Mouse (Mus musculus) Patski (cell line): Measurements from ENCODE around the gene March2. TPM values are rescaled to one million over a fixed set of nuclear protein-coding genes. Genes with fewer than 3 reads are reported as not detected.
A peak's percentile ranks its signal among the peaks of the same experiment; 100 is the strongest.
"Not testable (repeated sequence)": the region's sequence is repeated elsewhere in the genome, so short reads cannot be mapped to it uniquely, and the experiment has no call there.

Experiments
- ATAC-seq: fragments of 100-300 bp; one replicate; pipeline ENCODE4 v1.8.0; 2021
- CTCF ChIA-PET: fragments of 350-600 bp; sonication (Branson Sonifier 250); formaldehyde crosslinking; loops from one replicate; lab custom pipeline; 2022; ENCODE audit warnings: inconsistent platforms; lab: Charles Lee
- POLR2A ChIA-PET: fragments of 350-600 bp; sonication (Branson Sonifier 250); formaldehyde crosslinking; loops from one replicate; lab custom pipeline; 2022; ENCODE audit warnings: antibody characterized with exemption, inconsistent platforms; lab: Charles Lee
- DNase-seq: peaks from one replicate; pipeline ENCODE4 v3.0.0-alpha.2; 2011; ENCODE audit warnings: low read depth, low spot score
- H3K27me3 ChIP-seq: fragments of 371-371 bp; one replicate; pipeline ENCODE4 v1.5.1; 2021
- CTCF ChIP-seq: fragments of 100-300 bp; IDR thresholded peaks from one replicate; pipeline ENCODE4 v1.5.1; 2021
- in situ Hi-C: fragments of 300-500 bp; cut with MboI; formaldehyde crosslinking; loops from 3 replicates; pipeline ENCODE4 v1.11.1; 2018; ENCODE audit warnings: low pct_unique_long_range_greater_than_20kb, mixed read lengths
- polyA plus RNA-seq: library from polyadenylated mRNA; unstranded; gene quantifications from one replicate; pipeline ENCODE4 v1.2.3, GENCODE M21; 2021

March2 gene
- polyA plus RNA-seq, 1 experiment from 2014 or later = 77.2 TPM

- H3K27me3 ChIP-seq = no peaks in the 10 kb centered on the region
- CTCF ChIA-PET = no interaction called here
- DNase-seq = no peak
- no peak for TF ChIP-seq CTCF
- in situ Hi-C loops = no loop called here
- POLR2A ChIA-PET = interaction anchor here (0.6 kb wide), 1 partner anchor 14 kb away, joined by 3 read pairs; no protein-coding TSS in a partner anchor
- ATAC-seq = no peak
Measured at GRCm38 (mm10) chr17:33751181-33751580, 32.7 kb upstream of the March2 start.

DNA sequence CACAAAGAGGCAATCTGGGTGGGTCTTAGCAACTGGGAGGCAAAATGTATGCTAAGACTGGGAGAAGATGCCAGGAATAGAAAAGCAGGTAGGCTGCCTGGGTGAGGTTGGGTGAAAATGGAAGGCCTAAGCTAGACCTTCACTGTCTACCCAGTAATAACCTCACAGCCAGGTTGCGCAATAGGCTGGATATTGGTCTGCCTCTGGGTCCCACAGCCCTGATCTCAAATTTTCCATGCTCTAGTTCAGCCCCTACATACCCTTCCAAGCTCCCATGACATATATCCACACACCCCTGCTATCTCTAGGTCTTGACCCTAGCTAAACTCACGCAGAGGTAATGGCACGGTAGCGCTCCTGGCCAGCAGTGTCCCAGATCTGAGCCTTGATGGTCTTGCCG is 31.0 kb upstream of the March2 start:
- no peaks in the 10 kb centered on the region for H3K27me3 ChIP-seq
- no peak for DNase-seq
- POLR2A ChIA-PET = interaction anchor here (1.1 kb wide), 1 partner anchor 53 kb away, joined by 3 read pairs; no protein-coding TSS in a partner anchor
- no peak for TF ChIP-seq CTCF
- CTCF ChIA-PET = no interaction called here
- in situ Hi-C loops = loop anchor here (5.0 kb wide), 1 partner anchor 33 kb away; the partner anchor contains the start of gene Angptl4
- no peak for ATAC-seq

DNA sequence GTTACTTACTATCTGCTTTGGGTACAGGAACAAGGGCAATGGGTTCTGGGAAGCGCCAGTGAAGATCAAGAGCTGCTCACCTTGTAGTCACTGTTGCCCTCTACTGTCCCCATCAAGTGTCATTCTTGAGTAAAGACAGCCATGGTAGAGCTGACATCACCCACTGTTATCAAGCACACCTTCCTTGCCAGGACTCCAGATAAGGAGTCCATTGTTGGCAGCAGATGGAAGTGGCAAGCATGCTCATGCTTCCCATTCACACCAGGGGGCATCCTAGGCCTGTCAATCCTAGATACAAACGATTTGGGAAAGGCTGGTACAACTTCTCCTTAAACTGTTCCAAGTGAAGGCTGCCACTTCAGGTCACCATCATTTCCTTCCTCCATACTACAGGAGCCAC is 27.5 kb upstream of the March2 start:
- no peaks in the 10 kb centered on the region for H3K27me3 ChIP-seq
- peak; percentile 85 for TF ChIP-seq CTCF
- CTCF ChIA-PET = interaction anchor here (0.9 to 3.1 kb wide), 5 partner anchors 15 to 53 kb away, joined by 3 to 8 read pairs (median 4); no protein-coding TSS in a partner anchor
- in situ Hi-C loops = loop anchor here (5.0 kb wide), 1 partner anchor 36 kb away; the partner anchor contains the start of gene Angptl4
- no peak for DNase-seq
- POLR2A ChIA-PET = no interaction called here
- no peak for ATAC-seq

- in situ Hi-C loops = loop anchor here (5.0 kb wide), 1 partner anchor 37 kb away; the partner anchor contains the start of gene Angptl4
- no peaks in the 10 kb centered on the region for H3K27me3 ChIP-seq
- DNase-seq (no peak), ATAC-seq (no peak)
- no peak for TF ChIP-seq CTCF
- ChIA-PET CTCF (interaction anchor here (1.3 to 3.1 kb wide), 4 partner anchors 14 to 72 kb away, joined by 3 to 8 read pairs (median 6); no protein-coding TSS in a partner anchor), POLR2A (no interaction called here)
Measured at GRCm38 (mm10) chr17:33744686-33745384, 26.4 kb upstream of the March2 start.

DNA sequence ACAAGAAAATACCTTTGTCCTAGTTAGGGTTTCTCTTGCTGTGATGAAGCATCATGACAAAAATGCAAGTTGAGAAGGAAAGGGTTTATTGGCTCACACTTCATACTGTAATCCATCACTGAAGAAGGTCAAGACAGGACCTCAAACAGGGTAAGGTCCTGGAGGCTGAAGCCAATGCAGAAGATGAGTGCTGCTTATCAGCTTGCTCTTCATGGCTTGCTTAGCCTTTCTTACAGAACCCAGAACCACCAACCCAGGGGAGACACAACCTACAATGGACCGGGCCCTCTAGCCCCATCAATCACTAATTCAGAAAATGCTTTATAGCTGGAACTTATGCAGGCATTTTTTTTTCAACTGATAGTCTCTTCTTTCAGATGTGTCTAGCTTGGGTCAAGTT is 23.9 kb upstream of the March2 start:
- no peak for DNase-seq
- H3K27me3 ChIP-seq = no peaks in the 10 kb centered on the region
- in situ Hi-C loops = no loop called here
- no peak for TF ChIP-seq CTCF
- no peak for ATAC-seq
- ChIA-PET CTCF (no interaction called here), POLR2A (no interaction called here)

DNA sequence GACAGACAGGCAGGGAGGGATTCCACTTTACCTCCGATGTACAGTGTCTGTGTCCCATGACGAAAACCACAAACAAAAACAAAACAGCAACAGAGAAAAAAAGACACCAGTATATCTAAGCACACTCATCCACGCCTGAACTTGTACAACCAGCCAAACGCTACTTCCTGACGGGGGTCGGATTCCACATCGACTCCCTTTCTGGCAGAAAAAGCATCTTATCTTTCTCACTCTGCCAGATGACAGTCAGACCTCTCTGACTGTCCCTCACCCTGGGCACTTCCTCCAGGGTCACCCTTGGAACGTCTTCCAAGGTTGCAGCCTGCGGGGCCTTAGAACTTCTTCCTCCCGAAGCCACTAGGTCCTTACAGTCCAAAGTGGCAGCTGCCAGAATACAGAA is 15.1 kb upstream of the March2 start:
- ATAC-seq, in situ Hi-C loops, DNase-seq, H3K27me3 ChIP-seq, CTCF ChIA-PET, POLR2A ChIA-PET: not testable (repeated sequence)

- POLR2A ChIA-PET, DNase-seq, in situ Hi-C loops, CTCF ChIA-PET, ATAC-seq, H3K27me3 ChIP-seq: not testable (repeated sequence)
Measured at GRCm38 (mm10) chr17:33732556-33733083, 14.2 kb upstream of the March2 start.

GRCm38 (mm10) chr17:33729215-33729614 is 10.7 kb upstream of the March2 start:
- POLR2A ChIA-PET = no interaction called here
- no peak for ATAC-seq
- CTCF ChIA-PET = interaction anchor here (1.0 to 1.1 kb wide), 2 partner anchors 10 to 69 kb away, joined by 3 to 4 read pairs; partner anchors contain the start of gene March2
- DNase-seq = no peak
- TF ChIP-seq CTCF = peak; percentile 50
- in situ Hi-C loops = no loop called here
- H3K27me3 ChIP-seq = no peaks in the 10 kb centered on the region

- ChIA-PET CTCF (interaction anchor here (1.0 to 1.1 kb wide), 2 partner anchors 10 to 70 kb away, joined by 3 to 4 read pairs; partner anchors contain the start of gene March2), POLR2A (no interaction called here)
- in situ Hi-C loops = no loop called here
- no peak for ATAC-seq
- H3K27me3 ChIP-seq = no peaks in the 10 kb centered on the region
- no peak for TF ChIP-seq CTCF
- DNase-seq = no peak
Measured at GRCm38 (mm10) chr17:33728396-33728795, 9.9 kb upstream of the March2 start.

DNA sequence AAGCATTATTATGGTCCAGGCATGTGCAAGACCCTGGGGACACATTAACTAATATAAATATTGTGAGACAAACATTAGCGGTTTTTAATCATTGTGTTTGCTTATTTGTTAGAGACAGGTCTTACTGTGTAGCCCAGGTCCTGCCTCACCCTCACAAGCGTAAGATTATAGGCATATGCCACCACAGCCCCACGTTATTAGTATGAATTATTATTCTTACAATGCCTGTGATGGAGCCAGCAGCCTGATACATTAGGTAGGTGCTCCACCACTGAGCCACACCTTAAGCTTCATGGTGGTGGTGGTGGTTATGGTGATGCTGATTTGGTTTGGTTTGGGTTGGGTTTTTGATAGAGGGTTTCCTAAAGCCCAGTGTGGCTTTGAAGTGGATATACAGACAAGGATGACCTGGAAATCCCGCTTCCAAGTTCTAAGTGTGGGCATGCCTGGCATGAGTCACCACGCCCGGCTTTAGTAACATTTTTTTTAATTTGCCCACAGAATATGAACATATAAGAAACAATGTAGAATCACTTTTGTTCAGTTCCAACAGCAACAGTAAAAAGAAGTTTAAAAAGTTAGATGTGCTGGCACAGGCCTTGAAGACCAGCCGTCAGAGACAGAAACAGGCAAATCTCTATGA is 1.4 kb upstream of the March2 start:
- ChIA-PET CTCF (no interaction called here), POLR2A (no interaction called here)
- in situ Hi-C loops = no loop called here
- no peak for TF ChIP-seq CTCF
- DNase-seq = no peak
- no peak for ATAC-seq
- no peaks in the 10 kb centered on the region for H3K27me3 ChIP-seq
